ENCODE assay signal across 22 mouse cellular contexts in genomic region chr9:63241961-63242360, GRCm38 (mm10).
A peak's percentile ranks its signal among the peaks of the same experiment; 100 is the strongest.
DNase-seq lines count a peak whose midpoint lies in the region; ATAC-seq and TF ChIP-seq lines count a peak whose summit lies in the region.
"Had no signal": no experiment of that assay in that cellular context is flagged by ENCODE, and none has a peak within 500 bp of the region (broad histone marks: within the 10 kb centered on the region; RNA-seq: fewer than 3 reads in every experiment).

No protein-coding gene starts in this region.

- no peak for TF ChIP-seq CTCF in G1E (IDR thresholded peaks at IDR 0.05; ENCODE audit: low read depth, low read length)
- TF ChIP-seq CTCF in layer of hippocampus, adult 2 months (conservative IDR thresholded peaks at IDR 0.05), result no peak

- no peak overlapping the region for H3K4me2 ChIP-seq in kidney, embryonic 15.5 days
- H3K4me2 ChIP-seq: embryonic facial prominence, embryonic 15.5 days; heart, embryonic 15.5 days; hindbrain, embryonic 13.5 days had no signal

- H3K9me3 ChIP-seq in kidney, embryonic 15.5 days (replicated peaks), result no peaks in the 10 kb centered on the region
- H3K9me3 ChIP-seq in G1E (replicated peaks), result no peaks in the 10 kb centered on the region
- no peaks in the 10 kb centered on the region for H3K9me3 ChIP-seq in limb, embryonic 10.5 days (replicated peaks)
- H3K9me3 ChIP-seq: embryonic facial prominence, embryonic 15.5 days; forebrain, embryonic 13.5 days; heart, embryonic 15.5 days; hindbrain, embryonic 13.5 days; megakaryocyte, embryonic 14.5 days had no signal

- peaks cover 21% of the 10 kb centered on the region for H3K4me1 ChIP-seq in kidney, embryonic 15.5 days
- H3K4me1 ChIP-seq in G1E (ENCODE audit: insufficient read depth, low read depth, low read length), result peaks cover 24% of the 10 kb centered on the region
- H3K4me1 ChIP-seq in limb, embryonic 10.5 days, result peaks cover 47% of the 10 kb centered on the region
- H3K4me1 ChIP-seq: embryonic facial prominence, embryonic 15.5 days; heart, embryonic 15.5 days had no signal

- 0 out of 2 replicates have a peak overlapping the region, but pooled peaks have one; percentile 28 for H3K27ac ChIP-seq in kidney, embryonic 15.5 days
- 0 out of 2 replicates have a peak overlapping the region, but pooled peaks have one; percentile 61 for H3K27ac ChIP-seq in limb, embryonic 10.5 days
- no peak overlapping the region for H3K27ac ChIP-seq in layer of hippocampus, adult 2 months
- H3K27ac ChIP-seq: embryonic facial prominence, embryonic 15.5 days; heart, embryonic 15.5 days; hindbrain, embryonic 13.5 days had no signal

- H3K9ac ChIP-seq in kidney, embryonic 15.5 days, result no peak overlapping the region
- H3K9ac ChIP-seq: embryonic facial prominence, embryonic 15.5 days; forebrain, embryonic 13.5 days; heart, embryonic 15.5 days; hindbrain, embryonic 13.5 days had no signal

- WGBS in kidney, embryonic 15.5 days, result 15% methylated on average over 6 of the region's 6 CpGs
- WGBS in limb, embryonic 10.5 days, result 8% methylated on average over 6 of the region's 6 CpGs

- peaks cover 14% of the 10 kb centered on the region for H3K36me3 ChIP-seq in kidney, embryonic 15.5 days
- peaks cover 55% of the 10 kb centered on the region for H3K36me3 ChIP-seq in G1E (replicated peaks)
- peaks cover 20% of the 10 kb centered on the region for H3K36me3 ChIP-seq in limb, embryonic 10.5 days

- no peaks in the 10 kb centered on the region for H3K27me3 ChIP-seq in kidney, embryonic 15.5 days
- no peaks in the 10 kb centered on the region for H3K27me3 ChIP-seq in G1E (ENCODE audit: insufficient read depth, low read length)
- H3K27me3 ChIP-seq in limb, embryonic 10.5 days (ENCODE audit: low read depth, poor library complexity, severe bottlenecking), result no peaks in the 10 kb centered on the region
- H3K27me3 ChIP-seq: embryonic facial prominence, embryonic 15.5 days; heart, embryonic 15.5 days; hindbrain, embryonic 13.5 days; megakaryocyte, embryonic 14.5 days; Patski had no signal

- no peak overlapping the region for H3K4me3 ChIP-seq in kidney, embryonic 15.5 days (replicated peaks)
- H3K4me3 ChIP-seq in G1E (ENCODE audit: low read depth, low read length), result no peak overlapping the region
- H3K4me3 ChIP-seq in limb, embryonic 10.5 days, result no peak overlapping the region
- H3K4me3 ChIP-seq in layer of hippocampus, adult 2 months, result no peak overlapping the region
- H3K4me3 ChIP-seq: embryonic facial prominence, embryonic 15.5 days; forebrain, embryonic 13.5 days; heart, embryonic 15.5 days; hindbrain, embryonic 13.5 days; megakaryocyte, embryonic 14.5 days had no signal

- no peak for DNase-seq in kidney, adult 18-20 months
- DNase-seq in 416B (ENCODE audit: low read depth), result peak; percentile 64
- peak; percentile 46 for DNase-seq in G1E (ENCODE audit: low spot score)
- peak; percentile 45 for DNase-seq in limb, embryonic 10.5 days (ENCODE audit: low spot score)
- no peak for DNase-seq in layer of hippocampus, adult 2 months (ENCODE audit: low spot score in 2 of 2)
- DNase-seq: cerebellum, adult 11-12 months; cerebellum, postnatal 36 days; heart, adult 18-20 months; kidney, adult 9 months; liver; lung, adult 18-20 months; right cerebral cortex, adult 18-20 months; thymus, postnatal 4 days had no signal

- ATAC-seq in kidney, embryonic 15.5 days (replicated peaks; ENCODE audit: low FRiP score), result no peak
- peak; percentile 40 for ATAC-seq in G1E (ENCODE audit: extremely low read depth, insufficient number of reproducible peaks, low FRiP score, poor library complexity, severe bottlenecking)
- ATAC-seq in inflammation-experienced regulatory T-cells, adult 6 months, result no peak
- ATAC-seq: CD4-positive, CD25-positive, alpha-beta regulatory T cell, adult 4 months; Patski had no signal

Comparison
In these comparisons a context has a peak if more than half of its experiments do, and no peak if none do; other contexts are left out.
1. DNase-seq: peak in 416B (single experiment), G1E (single experiment) and limb, embryonic 10.5 days (single experiment); none in kidney, adult 18-20 months (single experiment) and layer of hippocampus, adult 2 months (0 of 2).